Mouse (Mus musculus): ENCODE results near the gene Prkch.

GRCm38 (mm10) chr12:73632671-73633244, 48.2 kb downstream of the Prkch start:
- TF ChIP-seq CTCF (IDR thresholded peaks at IDR 0.05; ENCODE audit: borderline replicate concordance, insufficient read depth, low read depth, low read length) (no peak), POLR2A (IDR thresholded peaks at IDR 0.05; ENCODE audit: borderline replicate concordance, insufficient read depth, low read length) (no peak)
